Mouse (Mus musculus) left cerebral cortex, adult 11 months (tissue): ENCODE measurements around the gene Eef2k.

Source experiments
- DNase-seq: peaks from one replicate; pipeline ENCODE4 v3.0.0; 2022; ENCODE audit warnings: low spot score

Eef2k gene

DNA sequence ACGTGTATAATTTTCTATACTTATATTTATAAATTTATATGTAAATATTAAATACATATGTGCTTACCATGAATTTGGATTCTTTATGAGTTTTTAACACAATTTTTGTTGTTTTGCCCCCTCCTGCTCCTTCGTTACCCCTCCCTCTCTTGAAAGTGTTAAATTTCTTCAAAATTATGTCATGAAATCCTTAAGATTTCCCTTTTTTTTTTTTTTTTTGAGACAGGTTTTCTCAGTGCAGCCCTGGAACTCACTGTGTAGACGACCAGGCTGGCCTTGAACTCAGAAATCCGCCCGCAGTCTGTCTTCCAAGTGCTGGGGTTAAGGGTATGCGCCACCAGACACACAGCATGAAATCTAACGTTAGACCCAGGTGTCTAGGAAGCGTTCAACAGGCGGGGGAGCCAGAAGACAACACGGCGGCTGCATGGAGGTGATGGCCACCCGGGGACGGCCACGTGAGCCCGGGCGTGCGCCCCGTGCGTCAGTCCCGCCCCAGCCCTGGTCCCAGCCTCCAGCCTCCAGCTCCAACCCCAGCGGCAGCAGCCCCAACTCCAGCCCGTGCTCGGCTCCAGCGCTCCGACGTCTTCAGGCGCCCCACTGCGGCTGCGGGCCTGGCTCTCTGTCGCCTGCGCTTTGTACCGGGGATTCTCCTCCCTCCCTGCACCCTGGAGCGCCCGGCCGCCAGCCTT lies at the start of gene Eef2k:
TSS of gene Eef2k (plus strand) at position 487 of the 692 bp plus-strand sequence.
- DNase-seq = peak; percentile 80

GRCm38 (mm10) chr7:120795544-120795943 lies 47.1 kb upstream of the Eef2k start:
- DNase-seq = no peak

- no peak for DNase-seq
Measured at GRCm38 (mm10) chr7:120796369-120796768, 46.3 kb upstream of the Eef2k start.

DNA sequence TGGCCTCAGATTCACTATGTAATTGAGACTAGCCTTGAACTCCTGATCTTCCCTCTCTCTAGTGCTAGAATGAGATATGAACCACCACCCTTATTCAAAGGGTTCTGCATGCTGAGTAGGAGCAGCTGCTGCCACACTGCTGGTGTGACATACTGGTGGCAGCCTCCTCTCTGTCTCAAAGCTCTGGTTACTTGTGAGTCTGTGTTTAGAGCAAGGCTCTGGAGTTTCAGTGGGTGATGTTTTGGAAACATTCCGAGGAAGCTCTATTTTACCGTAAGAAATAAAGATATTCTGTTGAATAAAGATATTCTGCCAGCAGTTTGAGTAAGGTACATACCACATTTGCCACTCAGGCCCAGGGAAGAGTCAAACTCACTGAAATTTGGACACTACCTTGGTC lies 39.4 kb upstream of the Eef2k start:
- no peak for DNase-seq

GRCm38 (mm10) chr7:120809705-120810104 lies 32.9 kb upstream of the Eef2k start:
- DNase-seq = no peak

DNA sequence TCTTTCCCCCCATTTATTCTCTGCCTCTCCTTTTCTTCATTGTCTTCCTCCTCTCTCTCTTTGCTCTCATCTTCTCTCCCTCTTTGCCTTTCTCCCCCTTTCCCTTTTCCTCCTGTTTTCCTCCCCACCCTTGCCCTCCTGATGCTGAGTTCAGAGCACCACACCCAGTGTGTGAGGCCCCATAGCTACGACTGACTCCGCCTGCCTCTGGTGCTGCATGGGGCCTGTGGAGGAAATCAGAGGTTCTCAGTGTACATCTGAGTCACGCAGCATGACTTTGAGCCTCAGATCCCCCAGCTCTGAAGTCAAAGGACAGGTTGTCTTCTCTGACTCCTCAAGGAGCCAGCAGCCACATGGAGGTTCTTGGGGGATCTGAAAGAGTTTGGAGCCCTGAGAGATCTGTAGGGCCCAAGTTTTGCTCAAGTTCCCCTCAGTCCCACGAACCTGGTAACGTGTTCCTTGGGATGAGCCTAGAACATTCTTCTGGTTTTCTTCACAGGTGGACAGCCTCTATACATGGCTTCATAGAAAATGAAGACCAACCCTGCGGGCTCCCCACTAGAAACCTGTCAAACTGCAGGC lies 30.7 kb upstream of the Eef2k start, which contains the start of gene Gm5737:
TSS of gene Gm5737 (plus strand) at position 532 of the 582 bp plus-strand sequence.
- DNase-seq = no peak

GRCm38 (mm10) chr7:120817552-120817951 lies 25.1 kb upstream of the Eef2k start:
- DNase-seq = no peak

GRCm38 (mm10) chr7:120819386-120819785 lies 23.2 kb upstream of the Eef2k start:
- DNase-seq = no peak

GRCm38 (mm10) chr7:120823248-120823647 lies 19.4 kb upstream of the Eef2k start:
- DNase-seq = no peak

GRCm38 (mm10) chr7:120825097-120825496 lies 17.5 kb upstream of the Eef2k start:
- DNase-seq = no peak

GRCm38 (mm10) chr7:120826408-120826807 lies 16.2 kb upstream of the Eef2k start:
- no peak for DNase-seq

DNA sequence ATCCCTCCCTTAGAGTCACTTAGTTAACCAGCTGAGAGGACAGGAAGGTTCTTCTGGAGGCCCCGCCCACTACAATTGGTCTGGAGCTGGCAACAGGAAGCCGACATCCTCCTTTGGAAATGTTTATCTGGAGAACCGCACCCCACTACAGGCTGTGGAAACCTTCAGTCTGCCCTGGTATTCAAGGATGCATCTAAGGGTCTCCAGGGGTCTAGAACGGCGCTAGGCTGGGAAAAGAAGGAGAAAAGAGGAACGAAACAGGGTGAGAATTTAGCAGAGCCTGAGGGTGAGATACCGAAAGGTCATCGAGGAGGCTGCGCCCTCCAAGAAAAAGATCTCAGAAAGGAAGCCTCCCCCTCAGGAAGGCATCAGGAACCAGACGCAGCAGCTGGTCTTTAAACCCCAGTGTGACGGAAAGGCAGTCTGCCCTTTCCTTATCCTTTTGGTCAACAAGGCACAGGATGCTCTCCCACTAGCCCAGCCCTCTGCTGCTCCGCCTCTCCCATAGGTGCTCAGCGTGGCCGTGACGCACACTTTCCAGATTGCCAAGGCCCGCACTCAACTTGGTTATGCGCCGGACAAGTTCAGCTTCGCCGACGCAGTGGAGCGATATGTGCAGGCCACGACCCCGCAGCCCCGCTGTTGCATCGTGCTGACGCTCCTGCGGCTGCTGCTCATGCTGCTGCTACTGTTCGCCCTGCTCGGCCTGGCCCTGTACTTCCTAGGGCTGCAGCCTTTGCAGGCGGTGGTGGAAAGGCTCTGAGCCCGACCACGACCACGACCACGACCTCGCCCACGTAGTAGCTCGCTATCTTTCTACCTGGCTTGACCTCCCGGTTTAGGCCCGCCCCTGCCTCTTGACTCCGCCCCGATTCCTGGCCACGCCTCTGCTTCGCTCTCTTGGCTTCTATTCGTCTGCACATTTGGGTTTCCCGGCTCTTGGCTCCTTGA lies 11.9 kb upstream of the Eef2k start:
- DNase-seq = no peak

DNA sequence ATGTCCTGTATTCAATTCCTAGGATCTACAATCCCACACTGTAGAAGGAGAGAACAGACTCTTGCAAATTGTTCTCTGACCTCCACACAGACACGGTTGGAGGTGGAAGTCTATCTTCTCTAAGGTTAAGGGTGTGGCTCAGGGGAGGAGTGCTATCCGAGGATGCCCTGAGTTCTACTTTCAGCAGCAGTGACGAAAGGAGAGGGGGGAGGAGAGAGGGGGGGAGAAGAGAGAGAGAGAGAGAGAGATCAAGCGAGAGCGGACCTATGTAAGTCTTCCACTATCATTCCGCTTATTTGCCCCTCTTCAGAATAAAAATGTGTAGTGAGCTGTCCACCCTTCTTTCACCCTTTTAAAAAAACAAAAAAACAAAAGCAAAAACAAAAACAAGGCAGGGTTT lies 8.2 kb upstream of the Eef2k start:
- no peak for DNase-seq

GRCm38 (mm10) chr7:120834863-120835372 lies 7.7 kb upstream of the Eef2k start:
- no peak for DNase-seq

DNA sequence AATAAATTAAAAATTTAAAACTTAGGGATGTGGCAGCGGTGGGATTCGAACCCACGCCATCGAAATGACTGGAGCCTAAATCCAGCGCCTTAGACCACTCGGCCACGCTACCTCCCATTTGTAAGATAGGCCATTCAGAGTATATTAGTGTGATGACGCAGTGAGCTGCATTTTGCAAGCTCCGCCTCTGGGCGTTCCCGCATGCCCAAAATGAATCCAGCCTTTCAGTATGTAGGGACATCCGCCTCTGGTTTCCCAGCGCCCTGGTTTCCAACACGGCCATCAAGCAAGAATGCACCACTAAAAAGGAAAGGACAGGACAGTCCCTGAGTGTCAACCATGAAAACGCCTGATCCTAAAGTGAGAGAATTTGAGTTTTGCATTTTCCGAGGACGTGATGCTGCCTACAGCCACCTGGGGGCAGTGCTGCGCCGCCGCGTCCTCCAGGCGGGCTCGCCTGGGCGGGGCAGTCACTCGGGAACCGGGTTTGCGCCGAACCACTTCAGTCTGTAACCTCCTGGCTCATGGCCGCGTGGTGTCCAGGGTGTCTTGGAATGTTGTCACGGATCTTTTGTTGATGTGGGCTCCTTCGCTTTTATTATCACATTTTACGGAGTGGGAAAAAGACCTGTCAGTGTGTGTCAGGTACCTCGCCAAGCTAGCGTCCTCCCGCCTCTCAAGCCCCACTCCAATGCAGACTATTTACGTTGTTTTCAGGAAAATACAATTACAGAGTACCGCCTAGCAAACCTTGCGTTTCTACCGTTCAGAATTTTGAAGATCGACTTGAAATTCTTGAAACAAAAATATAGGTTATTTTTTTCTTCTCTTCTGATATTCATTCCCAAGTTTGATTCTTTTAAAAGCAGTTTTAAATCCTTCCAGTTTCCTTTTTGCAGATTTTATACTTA lies 6.9 kb upstream of the Eef2k start:
- peak; percentile 91 for DNase-seq

- DNase-seq = no peak
Measured at GRCm38 (mm10) chr7:120836361-120836760, 6.3 kb upstream of the Eef2k start.

DNA sequence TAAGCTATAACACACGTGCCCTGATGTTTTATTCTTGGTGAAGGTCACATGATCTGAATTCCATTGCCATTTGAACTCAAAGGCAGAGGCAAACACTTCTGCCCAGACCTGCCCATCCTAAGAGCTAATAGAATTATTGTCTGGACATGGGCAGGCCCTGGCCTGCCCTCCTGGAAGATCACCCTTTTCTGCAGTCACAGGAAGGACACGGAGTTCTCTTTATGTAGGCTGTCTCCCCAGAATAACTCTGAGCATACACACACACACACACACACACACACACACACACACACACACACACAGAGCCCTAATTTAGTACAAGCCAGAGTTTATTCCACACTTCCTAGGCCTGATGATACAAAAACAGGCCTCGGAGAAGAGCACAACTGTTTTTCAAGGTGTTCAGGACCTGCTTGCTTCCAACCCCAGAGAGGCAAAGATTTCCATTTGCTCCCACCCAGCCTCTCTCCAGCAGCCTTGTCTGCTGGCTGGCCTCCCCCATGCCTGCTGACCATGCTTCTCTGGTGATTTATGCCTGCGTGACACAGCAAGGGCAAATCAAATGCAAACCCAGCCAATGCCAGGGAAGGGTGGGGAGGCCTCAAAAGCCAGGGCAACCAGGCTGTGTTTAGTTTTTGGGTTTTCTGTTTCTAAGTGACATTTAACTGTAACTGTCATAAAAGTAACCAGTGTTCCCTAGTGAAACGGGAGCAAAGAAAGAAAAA lies 4.0 kb upstream of the Eef2k start:
- no peak for DNase-seq

GRCm38 (mm10) chr7:120839786-120840185 lies 2.8 kb upstream of the Eef2k start:
- DNase-seq = no peak

DNA sequence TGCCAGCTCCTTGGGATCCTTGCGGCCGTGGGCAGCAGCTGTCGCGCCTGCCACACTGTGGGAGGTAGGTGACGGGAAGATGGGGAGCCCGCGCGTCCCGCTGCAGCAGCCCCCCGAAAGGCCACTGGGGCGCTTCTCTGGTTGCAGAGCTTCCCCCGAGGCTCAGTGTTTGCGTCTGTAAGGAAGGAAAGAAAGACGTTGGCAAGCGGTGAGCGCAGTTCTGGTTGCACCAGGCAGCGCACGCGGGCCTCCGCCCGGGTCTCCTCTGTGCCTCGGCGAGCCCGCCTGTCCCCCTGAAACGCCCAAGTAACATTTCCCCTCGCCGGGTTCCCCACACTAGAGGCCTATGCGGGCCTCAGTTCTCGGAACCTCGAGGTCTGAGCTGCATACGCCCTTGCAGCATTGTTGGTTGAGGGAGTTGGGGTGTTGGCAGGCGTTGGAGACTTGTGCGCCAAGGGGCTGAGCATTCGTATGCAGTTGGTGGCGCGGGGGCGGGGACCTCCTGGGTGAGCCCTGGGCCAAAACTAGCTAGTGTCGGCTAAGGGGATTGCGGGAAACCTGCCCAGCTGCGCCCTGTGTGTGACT lies 498 bp downstream of the Eef2k start:
- DNase-seq = peak; percentile 78

DNA sequence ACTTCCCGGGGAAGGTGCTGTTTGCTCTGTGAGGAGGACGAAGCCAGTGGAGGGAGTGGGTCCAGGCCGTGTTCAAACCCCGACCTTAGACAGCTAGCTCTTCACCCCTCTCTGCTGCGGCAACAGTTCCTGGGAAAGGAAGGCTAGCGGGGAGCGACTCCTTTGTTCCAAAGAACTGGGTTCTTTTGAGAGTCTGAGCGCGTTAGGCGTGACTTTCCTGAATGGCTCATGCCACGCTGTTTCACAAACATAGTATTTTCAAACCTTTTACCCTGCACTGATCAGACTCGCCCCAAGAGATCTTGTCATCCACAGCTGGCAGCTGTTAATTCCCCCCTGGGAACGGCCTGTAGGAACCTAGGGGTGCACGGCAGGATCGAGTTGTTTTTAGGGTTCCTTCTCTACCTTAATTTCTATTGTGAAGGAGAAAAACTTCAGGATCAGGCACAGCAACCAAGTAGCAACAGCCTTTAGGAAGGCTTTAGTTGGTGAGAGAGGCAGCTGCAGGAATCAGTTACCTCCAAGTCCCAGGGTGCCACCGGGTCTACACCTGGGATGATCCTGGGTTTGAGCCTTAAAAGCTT lies 1.3 kb downstream of the Eef2k start:
- DNase-seq = no peak
